Mouse (Mus musculus): ENCODE data around the gene Gzmb. TPM values are rescaled to one million over a fixed set of nuclear protein-coding genes. Genes with fewer than 3 reads are reported as not detected.
"Not testable (repeated sequence)": the region's sequence is repeated elsewhere in the genome, so short reads cannot be mapped to it uniquely, and the experiment has no call there.

Gene Gzmb
- polyA plus RNA-seq, 1 experiment from 2014 or later: 0.25 TPM

DNA sequence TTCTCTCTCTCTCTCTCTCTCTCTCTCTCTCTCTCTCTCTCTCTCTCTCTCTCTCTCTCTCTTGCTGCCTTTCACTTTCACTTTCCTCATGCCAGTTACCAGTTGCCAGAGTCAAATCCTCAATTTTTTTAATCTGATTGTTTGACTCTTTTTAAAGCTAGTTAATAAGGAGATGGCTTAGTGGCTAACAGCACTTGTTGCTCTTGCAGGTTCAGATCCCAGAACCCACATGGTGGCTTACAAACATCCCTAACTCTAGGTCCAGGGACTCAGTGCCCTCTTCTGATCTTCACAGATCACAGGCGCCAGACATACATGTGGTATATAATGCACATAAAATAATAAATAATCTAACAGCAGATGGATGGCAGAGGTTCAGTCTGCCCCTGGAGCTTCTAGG lies 21.8 kb upstream of the Gzmb start:
- Histone ChIP-seq H3K4me1 (no peaks in the 10 kb centered on the region), H3K9me3 (replicated peaks) (no peaks in the 10 kb centered on the region), H3K27ac (no peak overlapping the region), H3K36me3 (no peaks in the 10 kb centered on the region), H3K4me3 (replicated peaks) (no peak overlapping the region), H3K4me2 (no peak overlapping the region), H3K9ac (no peak overlapping the region), H3K27me3 (no peaks in the 10 kb centered on the region)
- no peak for ATAC-seq (replicated peaks; ENCODE audit: low FRiP score)
- WGBS: 90% methylated on average over 1 of the region's 1 CpGs

DNA sequence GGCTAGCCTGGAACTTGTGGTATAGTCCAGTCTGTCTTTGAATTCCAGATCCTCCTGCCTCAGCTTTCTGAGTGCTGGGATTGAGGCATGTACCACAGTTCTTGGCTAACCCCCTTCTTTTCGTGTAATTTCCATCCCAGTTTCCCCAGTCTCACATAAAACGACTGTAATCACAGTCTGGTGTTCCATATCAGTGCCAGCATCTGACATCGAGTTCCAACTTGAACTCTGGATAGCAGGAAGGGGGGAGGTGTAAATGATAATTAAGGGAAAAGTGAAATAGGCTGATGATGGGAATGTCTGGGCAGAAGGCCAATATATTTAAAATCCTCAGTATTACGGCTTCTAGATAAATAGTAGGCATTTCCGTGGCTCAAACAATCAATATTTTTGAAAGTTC lies 19.0 kb upstream of the Gzmb start:
- ATAC-seq (replicated peaks; ENCODE audit: low FRiP score): no peak
- H3K4me3 ChIP-seq (replicated peaks): no peak overlapping the region
- H3K27me3 ChIP-seq: no peaks in the 10 kb centered on the region
- 56% methylated on average over 5 of the region's 5 CpGs for WGBS
- no peaks in the 10 kb centered on the region for H3K4me1 ChIP-seq
- H3K9ac ChIP-seq: no peak overlapping the region
- H3K27ac ChIP-seq: no peak overlapping the region
- no peaks in the 10 kb centered on the region for H3K9me3 ChIP-seq (replicated peaks)
- H3K36me3 ChIP-seq: no peaks in the 10 kb centered on the region
- no peak overlapping the region for H3K4me2 ChIP-seq

DNA sequence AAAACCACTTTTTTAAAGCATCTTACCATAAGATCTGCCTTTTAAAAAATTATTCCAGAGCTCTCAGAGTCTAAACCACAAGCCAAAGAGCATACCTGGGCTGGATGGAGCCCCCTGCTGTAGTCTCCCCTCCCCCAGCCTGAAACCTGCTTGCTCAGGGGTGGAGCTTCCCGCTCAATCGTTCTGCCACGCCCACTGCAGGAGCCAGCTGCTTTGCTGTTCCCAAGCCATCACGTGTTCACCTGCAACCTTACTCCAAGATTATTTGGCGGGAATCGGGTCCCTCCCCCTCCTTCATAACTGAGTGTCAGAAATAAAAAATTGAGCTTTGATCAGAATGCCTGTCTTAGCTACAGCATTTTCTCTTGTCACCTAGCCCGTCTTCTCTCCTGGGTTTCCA lies 16.6 kb upstream of the Gzmb start:
- not testable (repeated sequence) for H3K4me3 ChIP-seq (replicated peaks); ATAC-seq (replicated peaks; ENCODE audit: low FRiP score); H3K36me3 ChIP-seq; H3K27me3 ChIP-seq; H3K4me2 ChIP-seq; H3K4me1 ChIP-seq; H3K9ac ChIP-seq; H3K27ac ChIP-seq; H3K9me3 ChIP-seq (replicated peaks)
- 37% methylated on average over 7 of the region's 7 CpGs for WGBS

DNA sequence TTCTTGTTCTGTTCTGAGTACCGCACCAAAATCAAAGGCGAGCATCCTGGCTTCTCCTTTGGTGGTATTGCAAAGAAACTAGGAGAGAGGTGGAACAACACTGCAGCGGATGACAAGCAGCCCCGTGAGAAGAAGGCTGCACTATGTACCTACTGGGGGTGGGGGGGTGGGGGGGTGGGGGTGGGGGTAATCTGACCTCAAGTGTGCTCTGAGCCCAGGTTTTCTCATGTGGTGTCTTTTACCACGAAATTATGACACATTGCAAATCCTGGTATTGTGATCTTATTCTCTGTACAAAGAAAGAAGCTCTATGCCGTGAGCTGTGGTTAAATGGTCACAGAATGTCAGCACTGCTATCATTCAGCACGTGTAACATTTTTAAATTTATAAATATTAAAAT lies 14.0 kb upstream of the Gzmb start:
- not testable (repeated sequence) for H3K4me3 ChIP-seq (replicated peaks); H3K36me3 ChIP-seq; H3K9ac ChIP-seq; H3K9me3 ChIP-seq (replicated peaks); H3K4me1 ChIP-seq; ATAC-seq (replicated peaks; ENCODE audit: low FRiP score); H3K4me2 ChIP-seq; H3K27ac ChIP-seq; H3K27me3 ChIP-seq
- 82% methylated on average over 7 of the region's 7 CpGs for WGBS

DNA sequence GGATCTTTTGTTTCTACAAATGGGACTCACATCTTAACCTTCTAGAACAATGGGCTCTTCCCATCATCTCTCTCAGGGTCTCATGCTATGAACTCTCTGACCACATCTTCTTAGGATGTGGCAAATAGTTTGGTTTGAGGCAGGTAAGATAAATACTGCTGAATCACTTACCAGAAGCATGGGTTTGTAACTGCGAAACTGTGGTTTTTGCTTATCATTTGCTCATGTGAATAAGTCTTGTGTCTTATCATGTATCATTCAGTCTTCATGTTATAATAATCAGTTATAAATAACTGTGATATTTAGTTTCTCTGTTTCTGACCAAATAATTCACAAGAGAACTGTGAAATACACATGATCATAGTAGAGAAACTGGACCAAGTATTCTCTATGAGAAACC lies 4.0 kb upstream of the Gzmb start:
- Histone ChIP-seq H3K9ac (no peak overlapping the region), H3K4me2 (no peak overlapping the region), H3K9me3 (replicated peaks) (no peaks in the 10 kb centered on the region), H3K36me3 (no peaks in the 10 kb centered on the region), H3K27me3 (no peaks in the 10 kb centered on the region), H3K27ac (no peak overlapping the region), H3K4me1 (no peaks in the 10 kb centered on the region), H3K4me3 (replicated peaks) (no peak overlapping the region)
- ATAC-seq (replicated peaks; ENCODE audit: low FRiP score): no peak
- 92% methylated on average over 1 of the region's 1 CpGs for WGBS

DNA sequence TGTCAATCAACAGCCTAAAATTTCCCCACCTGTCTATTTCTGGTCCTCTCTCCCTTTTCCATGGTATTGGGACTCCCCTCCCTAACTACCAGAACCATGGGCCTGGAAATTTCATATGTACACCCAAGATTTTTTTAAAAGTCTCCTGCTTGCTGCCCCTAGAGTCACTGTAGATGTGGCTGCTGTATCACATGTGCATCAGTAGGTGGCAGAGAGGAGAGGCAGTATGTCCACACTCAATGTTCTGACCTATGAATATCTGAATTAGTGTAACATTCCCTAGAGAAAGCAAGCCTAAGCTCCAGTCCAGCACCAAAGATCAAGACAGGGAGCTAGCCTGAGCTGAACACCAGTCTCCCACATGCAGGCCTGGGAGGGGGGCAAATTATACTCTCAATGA lies 21.7 kb downstream of the Gzmb start:
- Histone ChIP-seq H3K9ac (no peak overlapping the region), H3K36me3 (no peaks in the 10 kb centered on the region), H3K4me1 (no peaks in the 10 kb centered on the region), H3K27ac (no peak overlapping the region), H3K4me3 (replicated peaks) (no peak overlapping the region), H3K4me2 (no peak overlapping the region), H3K27me3 (no peaks in the 10 kb centered on the region), H3K9me3 (replicated peaks) (no peaks in the 10 kb centered on the region)
- no peak for ATAC-seq (replicated peaks; ENCODE audit: low FRiP score)

DNA sequence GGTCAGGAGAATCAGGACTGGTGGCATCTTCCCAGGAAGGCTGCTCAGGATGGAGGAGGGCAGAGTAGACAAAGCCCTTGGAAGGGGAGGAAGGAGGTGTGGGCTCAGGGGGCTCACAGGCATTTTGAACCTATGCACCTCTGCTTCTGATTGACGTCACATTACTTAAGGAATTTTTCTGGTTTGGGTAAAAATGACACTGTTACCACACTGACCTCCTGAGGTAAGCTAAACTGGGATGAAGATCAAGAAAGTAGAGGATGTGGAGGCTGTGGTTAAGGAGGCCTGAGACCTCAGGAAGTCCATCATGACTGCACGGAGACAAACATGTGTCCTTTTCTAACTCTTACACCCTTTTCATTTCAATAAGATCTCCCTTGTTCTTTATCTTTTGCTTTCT lies 27.5 kb downstream of the Gzmb start, which contains the start of gene Gzmc:
Gene Gzmc (minus strand): TSS at position 101 of the 400 bp plus-strand sequence.
- Histone ChIP-seq H3K9ac (no peak within 1 kb of the TSS), H3K4me1 (no peaks in the 10 kb centered on the region), H3K27me3 (no peaks in the 10 kb centered on the region), H3K9me3 (replicated peaks) (no peaks in the 10 kb centered on the region), H3K27ac (no peak within 1 kb of the TSS), H3K4me2 (no peak within 1 kb of the TSS), H3K36me3 (no peaks in the 10 kb centered on the region), H3K4me3 (replicated peaks) (no peak within 1 kb of the TSS)
- WGBS: 66% methylated on average over 2 of the region's 2 CpGs
- no peak for ATAC-seq (replicated peaks; ENCODE audit: low FRiP score)

DNA sequence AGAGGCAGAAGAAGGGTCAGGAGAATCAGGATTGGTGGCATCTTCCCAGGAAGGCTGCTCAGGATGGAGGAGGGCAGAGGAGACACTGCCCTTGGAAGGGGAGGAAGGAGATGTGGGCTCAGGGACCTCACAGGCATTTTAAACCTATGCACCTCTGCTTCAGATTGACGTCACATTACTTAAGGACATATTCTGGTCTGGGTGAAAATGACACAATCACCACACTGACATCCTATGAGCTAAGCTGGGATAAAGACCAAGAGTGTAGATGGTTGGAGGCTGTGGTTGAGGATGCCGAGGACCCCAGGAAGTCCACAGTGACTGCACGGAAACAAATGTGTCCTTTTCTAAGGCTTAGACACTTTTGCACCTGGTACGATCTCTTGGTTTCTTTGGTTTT lies 50.7 kb downstream of the Gzmb start, which contains the start of gene Gzmf:
Gene Gzmf (minus strand): TSS at position 101 of the 400 bp plus-strand sequence.
- no peak within 1 kb of the TSS for H3K27ac ChIP-seq
- 91% methylated on average over 4 of the region's 4 CpGs for WGBS
- no peak for ATAC-seq (replicated peaks; ENCODE audit: low FRiP score)
- H3K9ac ChIP-seq: no peak within 1 kb of the TSS
- no peaks in the 10 kb centered on the region for H3K36me3 ChIP-seq
- H3K9me3 ChIP-seq (replicated peaks): no peaks in the 10 kb centered on the region
- H3K4me3 ChIP-seq (replicated peaks): no peak within 1 kb of the TSS
- H3K27me3 ChIP-seq: no peaks in the 10 kb centered on the region
- H3K4me2 ChIP-seq: no peak within 1 kb of the TSS
- no peaks in the 10 kb centered on the region for H3K4me1 ChIP-seq

Other genes starting within 250 kb of the Gzmb start
- not detected in 2 replicates for gene Mcpt1, start 244.3 kb downstream of the Gzmb start, polyA plus RNA-seq (2015; fragmentation: Nextera tagmentation; extraction: Ambion mirVana)
- gene Mcpt9, start 231.8 kb downstream of the Gzmb start, polyA plus RNA-seq (2015; fragmentation: Nextera tagmentation; extraction: Ambion mirVana): not detected in 2 replicates
- not detected in 2 replicates for gene Mcpt2, start 220.2 kb downstream of the Gzmb start, polyA plus RNA-seq (2015; fragmentation: Nextera tagmentation; extraction: Ambion mirVana)
- gene Mcpt4, start 199.9 kb downstream of the Gzmb start, polyA plus RNA-seq (2015; fragmentation: Nextera tagmentation; extraction: Ambion mirVana): not detected in 2 replicates
- 0.27 and 0.38 TPM in 2 replicates for gene Mcpt8, start 177.0 kb downstream of the Gzmb start, polyA plus RNA-seq (2015; fragmentation: Nextera tagmentation; extraction: Ambion mirVana)
- 0.50 and 0.64 TPM in 2 replicates for gene Ctsg, start 159.7 kb downstream of the Gzmb start, polyA plus RNA-seq (2015; fragmentation: Nextera tagmentation; extraction: Ambion mirVana)
- gene Gzme, start 141.6 kb downstream of the Gzmb start, polyA plus RNA-seq (2015; fragmentation: Nextera tagmentation; extraction: Ambion mirVana): not detected in 2 replicates
- gene Gzmd, start 129.7 kb downstream of the Gzmb start, polyA plus RNA-seq (2015; fragmentation: Nextera tagmentation; extraction: Ambion mirVana): not detected in 2 replicates
- gene Gzmg, start 102.7 kb downstream of the Gzmb start, polyA plus RNA-seq (2015; fragmentation: Nextera tagmentation; extraction: Ambion mirVana): not detected in 2 replicates
- not detected in 2 replicates for gene Gzmn, start 87.7 kb downstream of the Gzmb start, polyA plus RNA-seq (2015; fragmentation: Nextera tagmentation; extraction: Ambion mirVana)
- gene Gzmf, start 50.8 kb downstream of the Gzmb start, polyA plus RNA-seq (2015; fragmentation: Nextera tagmentation; extraction: Ambion mirVana): not detected in 2 replicates
- gene Gzmc, start 27.6 kb downstream of the Gzmb start, polyA plus RNA-seq (2015; fragmentation: Nextera tagmentation; extraction: Ambion mirVana): not detected in 2 replicates
- gene Atp12a, start 102.8 kb upstream of the Gzmb start, polyA plus RNA-seq (2015; fragmentation: Nextera tagmentation; extraction: Ambion mirVana): 1.5 and 1.6 TPM in 2 replicates
- gene Rnf17, start 140.3 kb upstream of the Gzmb start, polyA plus RNA-seq (2015; fragmentation: Nextera tagmentation; extraction: Ambion mirVana): 1.1 and 1.5 TPM in 2 replicates